Mouse (Mus musculus) CH12.LX (cell line): ENCODE measurements around the gene Cyp4f17. TPM values are rescaled to one million over a fixed set of nuclear protein-coding genes. Genes with fewer than 3 reads are reported as not detected.

Experiments
- DNase-seq: peaks from one replicate; pipeline ENCODE4 v3.0.0-alpha.2; 2013; ENCODE audit errors: extremely low read depth
- H3K27ac ChIP-seq: 2 replicates; pipeline ENCODE4 v1.5.1; 2012; ENCODE audit warnings: low read depth, mild to moderate bottlenecking, control low read depth, moderate library complexity; ENCODE audit not compliant: insufficient read depth
- H3K27me3 ChIP-seq: replicated peaks from 2 replicates; pipeline ENCODE3; 2012; ENCODE audit warnings: inconsistent platforms
- H3K36me3 ChIP-seq, 2 experiments: replicated peaks in 1 of 2; 2 replicates each; pipeline versions ENCODE3 to v1.6.1; 2012; ENCODE audit warnings: inconsistent platforms in 1 of 2, low read length in 1 of 2, mild to moderate bottlenecking in 1 of 2, mixed read lengths in 1 of 2, moderate library complexity in 1 of 2; ENCODE audit not compliant: control insufficient read depth in 1 of 2, insufficient read depth in 1 of 2
- H3K4me1 ChIP-seq, 2 experiments: 2 replicates each; pipeline ENCODE4 v1.6.1; 2012; ENCODE audit warnings: inconsistent platforms in 1 of 2, moderate library complexity in 1 of 2; ENCODE audit not compliant: insufficient read depth in 2 of 2, control insufficient read depth in 1 of 2
- H3K4me2 ChIP-seq: 2 replicates; pipeline ENCODE4 v1.6.1; 2012; ENCODE audit warnings: low read depth, mild to moderate bottlenecking, control low read depth; ENCODE audit not compliant: poor library complexity, insufficient read depth, severe bottlenecking
- H3K4me3 ChIP-seq, 3 experiments: fragments of 150-350 bp in 1 of 3; sonication (generic) in 1 of 3; replicated peaks in 1 of 3; 2 replicates each; pipeline versions ENCODE3 to v1.5.1; 2011 to 2012; ENCODE audit warnings: low read depth in 2 of 3, low read length in 2 of 3, mild to moderate bottlenecking in 2 of 3, moderate library complexity in 2 of 3, control low read depth in 1 of 3, improper control_type of control experiment in 1 of 3, inconsistent platforms in 1 of 3, mixed read lengths in 1 of 3; ENCODE audit not compliant: poor library complexity in 1 of 3
- H3K79me2 ChIP-seq: replicated peaks from 2 replicates; pipeline ENCODE4 v1.6.1; 2012; ENCODE audit warnings: mild to moderate bottlenecking, moderate library complexity; ENCODE audit not compliant: control insufficient read depth, poor library complexity, insufficient read depth, severe bottlenecking; ENCODE audit errors: extremely low read depth
- H3K9ac ChIP-seq: 2 replicates; pipeline ENCODE4 v1.6.1; 2012; ENCODE audit warnings: low read depth, mild to moderate bottlenecking, control low read depth, moderate library complexity; ENCODE audit not compliant: insufficient read depth
- H3K9me3 ChIP-seq: replicated peaks from 2 replicates; pipeline ENCODE3; 2012; ENCODE audit warnings: low read length, inconsistent platforms, mixed read lengths
- BHLHE40 ChIP-seq: IDR thresholded peaks from 2 replicates; pipeline ENCODE4 v1.6.1; 2011; ENCODE audit warnings: mild to moderate bottlenecking, low read depth, low read length, improper control_type of control experiment
- CTCF ChIP-seq, 2 experiments: IDR thresholded peaks in 1 of 2; conservative IDR thresholded peaks in 1 of 2; 2 replicates each; pipeline ENCODE4 v1.5.1; 2011 to 2012; ENCODE audit warnings: low read depth in 2 of 2, low read length in 2 of 2, improper control_type of control experiment in 1 of 2, inconsistent platforms in 1 of 2, mild to moderate bottlenecking in 1 of 2, moderate library complexity in 1 of 2
- E2F4 ChIP-seq: IDR thresholded peaks from 2 replicates; pipeline ENCODE4 v1.6.1; 2011; ENCODE audit warnings: low read depth, low read length, improper control_type of control experiment; ENCODE audit not compliant: insufficient replicate concordance
- ELF1 ChIP-seq: IDR thresholded peaks from 2 replicates; pipeline ENCODE4 v1.6.1; 2014; ENCODE audit warnings: low read depth, mild to moderate bottlenecking, inconsistent platforms, low read length, improper control_type of control experiment
- EP300 ChIP-seq: IDR thresholded peaks from 2 replicates; pipeline ENCODE4 v1.6.1; 2011; ENCODE audit warnings: low read length, improper control_type of control experiment
- ETS1 ChIP-seq: conservative IDR thresholded peaks from 2 replicates; pipeline ENCODE4 v1.6.1; 2012; ENCODE audit warnings: low read depth, mild to moderate bottlenecking, inconsistent platforms, low read length, improper control_type of control experiment, moderate library complexity
- HCFC1 ChIP-seq: IDR thresholded peaks from 2 replicates; pipeline ENCODE4 v1.6.1; 2012; ENCODE audit warnings: low read depth, mild to moderate bottlenecking, inconsistent platforms, low read length, improper control_type of control experiment
- IRF4 ChIP-seq: IDR thresholded peaks from 2 replicates; pipeline ENCODE4 v1.6.1; 2014; ENCODE audit warnings: low read depth, mild to moderate bottlenecking, inconsistent platforms, low read length, improper control_type of control experiment
- JUN ChIP-seq: IDR thresholded peaks from 2 replicates; pipeline ENCODE4 v1.6.1; 2011; ENCODE audit warnings: low read depth, mild to moderate bottlenecking, low read length, improper control_type of control experiment, moderate library complexity; ENCODE audit not compliant: insufficient read depth
- JUND ChIP-seq: conservative IDR thresholded peaks from 2 replicates; pipeline ENCODE4 v1.6.1; 2011; ENCODE audit warnings: low read depth, low read length, improper control_type of control experiment
- KAT2A ChIP-seq: IDR thresholded peaks from 2 replicates; pipeline ENCODE4 v1.6.1; 2012; ENCODE audit warnings: low read length, improper control_type of control experiment, inconsistent platforms; ENCODE audit not compliant: insufficient replicate concordance
- MAFK ChIP-seq: IDR thresholded peaks from 2 replicates; pipeline ENCODE4 v1.6.1; 2011; ENCODE audit warnings: low read length, improper control_type of control experiment; ENCODE audit not compliant: insufficient replicate concordance
- MAX ChIP-seq: IDR thresholded peaks from 2 replicates; pipeline ENCODE4 v1.6.1; 2011; ENCODE audit warnings: low read length, improper control_type of control experiment
- MAZ ChIP-seq: IDR thresholded peaks from 2 replicates; pipeline ENCODE4 v1.6.1; 2012; ENCODE audit warnings: low read depth, mild to moderate bottlenecking, inconsistent platforms, low read length, improper control_type of control experiment, moderate library complexity
- MEF2A ChIP-seq: IDR thresholded peaks from 2 replicates; pipeline ENCODE4 v1.6.1; 2014; ENCODE audit warnings: low read depth, mild to moderate bottlenecking, inconsistent platforms, low read length, improper control_type of control experiment, borderline replicate concordance
- MXI1 ChIP-seq: IDR thresholded peaks from 2 replicates; pipeline ENCODE4 v1.6.1; 2011; ENCODE audit warnings: mild to moderate bottlenecking, low read depth, low read length, improper control_type of control experiment
- MYC ChIP-seq: IDR thresholded peaks from 2 replicates; pipeline ENCODE4 v1.6.1; 2011; ENCODE audit warnings: low read depth, mild to moderate bottlenecking, improper control_type of control experiment, low read length
- NELFE ChIP-seq: IDR thresholded peaks from 2 replicates; pipeline ENCODE4 v1.6.1; 2011; ENCODE audit warnings: low read depth, low read length, improper control_type of control experiment
- PAX5 ChIP-seq: IDR thresholded peaks from 2 replicates; pipeline ENCODE4 v1.6.1; 2012; ENCODE audit warnings: low read length, inconsistent platforms, mixed read lengths
- POLR2AphosphoS2 ChIP-seq: IDR thresholded peaks from 2 replicates; pipeline ENCODE4 v1.6.1; 2011; ENCODE audit warnings: low read depth, low read length, improper control_type of control experiment
- RAD21 ChIP-seq: IDR thresholded peaks from 2 replicates; pipeline ENCODE4 v1.6.1; 2011; ENCODE audit warnings: low read depth, mild to moderate bottlenecking, low read length, improper control_type of control experiment, moderate library complexity
- RCOR1 ChIP-seq: conservative IDR thresholded peaks from 2 replicates; pipeline ENCODE4 v1.6.1; 2012; ENCODE audit warnings: low read depth, mild to moderate bottlenecking, inconsistent platforms, low read length, improper control_type of control experiment
- SIN3A ChIP-seq: IDR thresholded peaks from 2 replicates; pipeline ENCODE4 v1.6.1; 2012; ENCODE audit warnings: low read length, improper control_type of control experiment, inconsistent platforms
- TCF12 ChIP-seq: IDR thresholded peaks from 2 replicates; pipeline ENCODE4 v1.6.1; 2014; ENCODE audit warnings: low read depth, mild to moderate bottlenecking, inconsistent platforms, low read length, improper control_type of control experiment
- USF1 ChIP-seq: IDR thresholded peaks from 2 replicates; pipeline ENCODE4 v1.6.1; 2014; ENCODE audit warnings: low read depth, mild to moderate bottlenecking, inconsistent platforms, low read length, improper control_type of control experiment
- USF2 ChIP-seq: conservative IDR thresholded peaks from 2 replicates; pipeline ENCODE4 v1.6.1; 2011; ENCODE audit warnings: low read depth, low read length, improper control_type of control experiment
- ZC3H11A ChIP-seq: IDR thresholded peaks from 2 replicates; pipeline ENCODE4 v1.6.1; 2012; ENCODE audit warnings: low read depth, mild to moderate bottlenecking, inconsistent platforms, low read length, improper control_type of control experiment
- ZMIZ1 ChIP-seq: IDR thresholded peaks from 2 replicates; pipeline ENCODE4 v1.6.1; 2012; ENCODE audit warnings: low read depth, mild to moderate bottlenecking, inconsistent platforms, low read length, improper control_type of control experiment
- ZNF384 ChIP-seq: IDR thresholded peaks from 2 replicates; pipeline ENCODE4 v1.6.1; 2012; ENCODE audit warnings: low read depth, low read length, improper control_type of control experiment, inconsistent platforms
- dilution Hi-C: fragments of 300-500 bp; cut with MboI; formaldehyde crosslinking; loops from 2 replicates; pipeline ENCODE4 v1.14.3; 2020; ENCODE audit warnings: low sequenced_read_pairs; ENCODE audit not compliant: extremely low pct_unique_long_range_greater_than_20kb, extremely low pct_ligation_motif_present
- in situ Hi-C: fragments of 300-500 bp; cut with MboI; formaldehyde crosslinking; loops from 3 replicates; pipeline ENCODE4 v1.14.3; 2019; ENCODE audit warnings: low sequenced_read_pairs, low pct_ligation_motif_present, low pct_unique_long_range_greater_than_20kb, mixed read lengths
- polyA plus RNA-seq: library from polyadenylated mRNA; unstranded; fragments of >175 nt; gene quantifications from 2 replicates; pipeline ENCODE4 v1.2.1, GENCODE M21; 2012; ENCODE audit warnings: low read depth; ENCODE audit not compliant: insufficient read length
- total RNA-seq, 2 experiments: library from RNA; depleted of rRNA; stranded (reverse); fragments of 300-350 nt in 1 of 2; fragments of >200 nt in 1 of 2; gene quantifications; 2 replicates each; pipeline ENCODE4 v1.2.3; 2012 to 2014

The Cyp4f17 gene
- total and polyA plus RNA-seq, 3 experiments: 3.3 to 4.8 (median 4.1) TPM

- in situ Hi-C loops (no loop called here), dilution Hi-C loops (no loop called here)
- H3K4me1 ChIP-seq: peaks cover 27 to 43% of the 10 kb centered on the region in 2 experiments
- H3K9me3 ChIP-seq: no peaks in the 10 kb centered on the region
- H3K27me3 ChIP-seq: no peaks in the 10 kb centered on the region
- peak overlapping the region; percentile 58 for H3K27ac ChIP-seq
- H3K4me3 ChIP-seq: peak overlapping the region in 1 of 3 experiments; percentile 27
- TF ChIP-seq CTCF (conservative IDR thresholded peaks at IDR 0.05 in 1 of 2, IDR thresholded peaks at IDR 0.05 in 1 of 2; ENCODE audit: low read depth in 2 of 2, low read length in 2 of 2) (no peak), RCOR1 (no peak), ETS1 (peak; percentile 57), POLR2AphosphoS2 (no peak), MAFK (no peak), ELF1 (0 out of 2 replicates have a peak, but pooled peaks have one; percentile 21), JUND (peak; percentile 95), BHLHE40 (peak; percentile 65), IRF4 (peak; percentile 99), MEF2A (peak; percentile 72), HCFC1 (no peak), ZMIZ1 (no peak), PAX5 (no peak), JUN (peak; percentile 79), MAX (peak; percentile 71), ZC3H11A (no peak), MAZ (no peak), ZNF384 (no peak), MYC (peak; percentile 82; the same call in 1 of the 2 replicates), TCF12 (peak; percentile 56), NELFE (no peak), E2F4 (no peak), USF2 (no peak), EP300 (peak; percentile 92), MXI1 (no peak), RAD21 (no peak), KAT2A (no peak), USF1 (no peak), SIN3A (no peak)
- H3K36me3 ChIP-seq: no peaks in the 10 kb centered on the region
- no peak overlapping the region for H3K9ac ChIP-seq
- peak; percentile 77 for DNase-seq
- no peaks in the 10 kb centered on the region for H3K79me2 ChIP-seq
- peak overlapping the region; percentile 25; the same call in 1 of the 2 replicates for H3K4me2 ChIP-seq
Observed at GRCm38 (mm10) chr17:32470795-32471194, 35.1 kb upstream of the Cyp4f17 start.
